Mouse (Mus musculus): ENCODE data around the gene Ptpn23. TPM values are rescaled to one million over a fixed set of nuclear protein-coding genes. Genes with fewer than 3 reads are reported as not detected.

Gene Ptpn23
- polyA plus RNA-seq (2015; fragmentation: Nextera tagmentation; extraction: Ambion mirVana), result 8.7 and 12.2 TPM in 2 replicates

DNA sequence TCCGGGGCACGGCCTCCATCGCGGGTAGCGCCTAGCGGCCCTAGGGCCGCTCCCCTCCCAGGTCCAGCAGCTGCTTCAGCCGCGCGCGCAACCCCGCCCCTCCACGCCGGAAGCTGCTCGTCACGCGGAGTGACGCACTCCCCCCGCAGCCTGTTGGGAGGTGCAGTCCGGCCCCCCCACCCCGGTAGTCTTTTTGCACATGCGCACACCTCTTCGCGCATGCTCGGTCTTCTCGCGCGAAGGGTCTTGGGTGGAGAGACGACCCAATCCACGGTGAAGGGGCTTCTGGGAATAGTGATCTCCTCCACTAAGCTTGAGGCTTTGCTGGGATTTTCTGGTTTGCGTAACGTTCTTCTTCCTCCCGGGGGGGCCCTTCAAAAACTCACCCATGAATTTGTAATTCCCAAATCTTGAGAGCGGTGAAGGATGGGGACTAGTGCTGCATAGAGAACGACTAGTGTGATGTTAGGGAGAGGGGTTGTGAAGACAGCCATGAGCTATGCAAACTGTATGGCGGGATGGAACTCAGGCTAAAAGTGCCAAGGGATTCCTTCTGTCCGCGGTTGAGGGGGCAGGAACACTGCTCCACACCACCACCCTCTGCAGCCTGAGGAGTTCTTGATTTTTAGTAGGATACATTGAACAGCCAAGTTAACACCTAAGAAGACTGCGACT lies at the start of gene Ptpn23:
TSS of gene Ptpn23 (minus strand) at position 115 of the 675 bp plus-strand sequence.

GRCm38 (mm10) chr9:110419511-110420112 lies 11.6 kb upstream of the Ptpn23 start, which contains the start of gene Ngp:
Ngp (plus strand) TSS chr9:110419747.

Other genes starting within 250 kb of the Ptpn23 start
- 26.1 and 28.6 TPM in 2 replicates for gene Cspg5, start 164.4 kb downstream of the Ptpn23 start, polyA plus RNA-seq (2015; fragmentation: Nextera tagmentation; extraction: Ambion mirVana)
- 13.8 and 16.6 TPM in 2 replicates for gene Elp6, start 103.0 kb downstream of the Ptpn23 start, polyA plus RNA-seq (2015; fragmentation: Nextera tagmentation; extraction: Ambion mirVana)
- 38.8 and 79.2 TPM in 2 replicates for gene Scap, start 74.9 kb downstream of the Ptpn23 start, polyA plus RNA-seq (2015; fragmentation: Nextera tagmentation; extraction: Ambion mirVana)
- gene Ngp, start 11.5 kb upstream of the Ptpn23 start, polyA plus RNA-seq (2015; fragmentation: Nextera tagmentation; extraction: Ambion mirVana), result 31.1 and 63.8 TPM in 2 replicates
- gene Klhl18, start 68.5 kb upstream of the Ptpn23 start, polyA plus RNA-seq (2015; fragmentation: Nextera tagmentation; extraction: Ambion mirVana), result 4.1 and 4.6 TPM in 2 replicates
- 0.90 and 1.7 TPM in 2 replicates for gene Kif9, start 68.7 kb upstream of the Ptpn23 start, polyA plus RNA-seq (2015; fragmentation: Nextera tagmentation; extraction: Ambion mirVana)
- gene Setd2, start 124.4 kb upstream of the Ptpn23 start, polyA plus RNA-seq (2015; fragmentation: Nextera tagmentation; extraction: Ambion mirVana), result 16.0 and 22.4 TPM in 2 replicates
- gene Nradd, start 216.2 kb upstream of the Ptpn23 start, polyA plus RNA-seq (2015; fragmentation: Nextera tagmentation; extraction: Ambion mirVana), result 37.6 and 41.6 TPM in 2 replicates
- gene Nbeal2, start 245.9 kb upstream of the Ptpn23 start, polyA plus RNA-seq (2015; fragmentation: Nextera tagmentation; extraction: Ambion mirVana), result 0.90 and 1.3 TPM in 2 replicates
- 97.3 and 123 TPM in 2 replicates for gene Ccdc12, start 248.3 kb upstream of the Ptpn23 start, polyA plus RNA-seq (2015; fragmentation: Nextera tagmentation; extraction: Ambion mirVana)

All from adrenal gland, postnatal 0 days (tissue).